Mouse (Mus musculus) hindbrain, embryonic 11.5 days (tissue): ENCODE data around the gene Top3a. TPM values are rescaled to one million over a fixed set of nuclear protein-coding genes. Genes with fewer than 3 reads are reported as not detected.

Experiments used
- ATAC-seq: fragments of 200-750 bp; cut with Nextera tagmentation; 2 replicates; pipeline ENCODE4 v1.8.0; 2017; ENCODE audit warnings: mild to moderate bottlenecking, moderate TSS enrichment, moderate library complexity; ENCODE audit not compliant: low FRiP score
- DNase-seq: peaks from one replicate; pipeline ENCODE4 v3.0.0-alpha.2; 2015; ENCODE audit warnings: low spot score
- H3K27ac ChIP-seq: fragments of 300-500 bp; sonication (generic); 2 replicates; pipeline ENCODE4 v1.5.1; 2014; ENCODE audit warnings: mild to moderate bottlenecking, low read depth, low read length
- H3K27me3 ChIP-seq: fragments of 300-500 bp; sonication (generic); 2 replicates; pipeline ENCODE4 v1.6.1; 2014; ENCODE audit warnings: mild to moderate bottlenecking, low read length, moderate library complexity, mixed read lengths; ENCODE audit not compliant: control insufficient read depth, insufficient read depth
- H3K36me3 ChIP-seq: fragments of 300-500 bp; sonication (generic); 2 replicates; pipeline ENCODE4 v1.6.1; 2014; ENCODE audit warnings: mild to moderate bottlenecking, low read length, moderate library complexity, mixed read lengths; ENCODE audit not compliant: control insufficient read depth, insufficient read depth
- H3K4me1 ChIP-seq: fragments of 300-500 bp; sonication (generic); replicated peaks from 2 replicates; pipeline ENCODE4 v1.6.1; 2014; ENCODE audit warnings: low read length, mixed read lengths; ENCODE audit not compliant: control insufficient read depth, insufficient read depth
- H3K4me2 ChIP-seq: fragments of 300-500 bp; sonication (generic); replicated peaks from 2 replicates; pipeline ENCODE4 v1.6.1; 2014; ENCODE audit warnings: mild to moderate bottlenecking, low read depth, low read length
- H3K4me3 ChIP-seq: fragments of 300-500 bp; sonication (generic); 2 replicates; pipeline ENCODE4 v1.5.1; 2014; ENCODE audit warnings: low read depth, low read length
- H3K9ac ChIP-seq: fragments of 300-500 bp; sonication (generic); 2 replicates; pipeline ENCODE4 v1.6.1; 2014; ENCODE audit warnings: low read depth, low read length
- H3K9me3 ChIP-seq: fragments of 300-500 bp; sonication (generic); 2 replicates; pipeline ENCODE4 v1.6.1; 2016; ENCODE audit warnings: low read length; ENCODE audit not compliant: control insufficient read depth
- WGBS: fragments of 180-500 bp; shearing (Covaris S2); extraction: QIAGEN DNeasy Blood & Tissue Kit; methylation state at CpG from one replicate; pipeline ENCODE4 v1.1.7; 2014; 5-methylcytosine and 5-hydroxymethylcytosine counted together
- polyA plus RNA-seq: library from polyadenylated mRNA; unstranded; fragments of >200 nt; fragmentation: Nextera tagmentation; extraction: Ambion mirVana; gene quantifications from 2 replicates; pipeline ENCODE4 v1.2.1, GENCODE M21; 2014

The Top3a gene
- polyA plus RNA-seq, 1 experiment from 2014 or later, result 13.1 TPM

GRCm38 (mm10) chr11:60769322-60769721 lies 7.8 kb downstream of the Top3a start:
- H3K27me3 ChIP-seq, result no peaks in the 10 kb centered on the region
- no peak for ATAC-seq
- WGBS, result 88% methylated on average over 2 of the region's 2 CpGs

GRCm38 (mm10) chr11:60766969-60767368 lies 10.2 kb downstream of the Top3a start:
- no peaks in the 10 kb centered on the region for H3K36me3 ChIP-seq
- no peak overlapping the region for H3K4me3 ChIP-seq
- no peaks in the 10 kb centered on the region for H3K4me1 ChIP-seq
- H3K9me3 ChIP-seq, result no peaks in the 10 kb centered on the region
- WGBS, result 89% methylated on average over 4 of the region's 4 CpGs
- no peak overlapping the region for H3K27ac ChIP-seq
- H3K27me3 ChIP-seq, result no peaks in the 10 kb centered on the region
- ATAC-seq (no peak), DNase-seq (no peak)
- no peak overlapping the region for H3K4me2 ChIP-seq
- no peak overlapping the region for H3K9ac ChIP-seq

More at GRCm38 (mm10) chr11:60769322-60769721, 7.8 kb downstream of the Top3a start:
- Histone ChIP-seq H3K27ac (no peak overlapping the region), H3K36me3 (no peaks in the 10 kb centered on the region), H3K4me1 (no peaks in the 10 kb centered on the region), H3K9me3 (no peaks in the 10 kb centered on the region), H3K4me2 (no peak overlapping the region), H3K4me3 (no peak overlapping the region), H3K9ac (no peak overlapping the region)
- DNase-seq, result no peak

GRCm38 (mm10) chr11:60761681-60762080 lies 15.5 kb downstream of the Top3a start:
- 90% methylated on average over 3 of the region's 3 CpGs for WGBS
- H3K36me3 ChIP-seq, result no peaks in the 10 kb centered on the region
- H3K27ac ChIP-seq, result no peak overlapping the region
- H3K4me2 ChIP-seq, result no peak overlapping the region
- H3K9ac ChIP-seq, result no peak overlapping the region
- no peak overlapping the region for H3K4me3 ChIP-seq
- no peak for DNase-seq
- no peaks in the 10 kb centered on the region for H3K9me3 ChIP-seq
- no peaks in the 10 kb centered on the region for H3K4me1 ChIP-seq
- ATAC-seq, result no peak
- no peaks in the 10 kb centered on the region for H3K27me3 ChIP-seq

GRCm38 (mm10) chr11:60755570-60755969 lies 21.6 kb downstream of the Top3a start:
- ATAC-seq (no peak), DNase-seq (no peak)
- Histone ChIP-seq H3K27me3 (no peaks in the 10 kb centered on the region), H3K9ac (no peak overlapping the region), H3K4me1 (no peaks in the 10 kb centered on the region), H3K9me3 (no peaks in the 10 kb centered on the region), H3K36me3 (peaks cover 9% of the 10 kb centered on the region; the same call in 1 of the 2 replicates), H3K4me3 (no peak overlapping the region), H3K27ac (no peak overlapping the region), H3K4me2 (no peak overlapping the region)
- 96% methylated on average over 7 of the region's 7 CpGs for WGBS

GRCm38 (mm10) chr11:60740321-60740720 lies 36.8 kb downstream of the Top3a start:
- H3K36me3 ChIP-seq, result peaks cover 6% of the 10 kb centered on the region; the same call in 1 of the 2 replicates
- 87% methylated on average over 3 of the region's 3 CpGs for WGBS

GRCm38 (mm10) chr11:60737450-60737849 lies 39.7 kb downstream of the Top3a start:
- H3K4me2 ChIP-seq, result no peak overlapping the region
- no peak for DNase-seq
- no peak overlapping the region for H3K4me3 ChIP-seq
- no peak overlapping the region for H3K9ac ChIP-seq
- H3K36me3 ChIP-seq, result peaks cover 3% of the 10 kb centered on the region; the same call in 1 of the 2 replicates
- H3K9me3 ChIP-seq, result no peaks in the 10 kb centered on the region
- no peaks in the 10 kb centered on the region for H3K4me1 ChIP-seq
- no peak overlapping the region for H3K27ac ChIP-seq
- no peak for ATAC-seq
- no peaks in the 10 kb centered on the region for H3K27me3 ChIP-seq

More at GRCm38 (mm10) chr11:60740321-60740720, 36.8 kb downstream of the Top3a start:
- Histone ChIP-seq H3K4me2 (no peak overlapping the region), H3K4me3 (no peak overlapping the region), H3K4me1 (no peaks in the 10 kb centered on the region), H3K9ac (no peak overlapping the region), H3K27ac (no peak overlapping the region), H3K27me3 (no peaks in the 10 kb centered on the region), H3K9me3 (no peaks in the 10 kb centered on the region)
- no peak for DNase-seq
- no peak for ATAC-seq

- Histone ChIP-seq H3K4me1 (no peaks in the 10 kb centered on the region), H3K9me3 (no peaks in the 10 kb centered on the region), H3K4me2 (no peak overlapping the region), H3K27me3 (no peaks in the 10 kb centered on the region), H3K27ac (no peak overlapping the region), H3K36me3 (0 out of 2 replicates have a peak, but pooled peaks cover 2% of the 10 kb centered on the region), H3K9ac (no peak overlapping the region), H3K4me3 (no peak overlapping the region)
- DNase-seq (no peak), ATAC-seq (no peak)
- 90% methylated on average over 3 of the region's 3 CpGs for WGBS
These were observed 40.7 kb downstream of the Top3a start for GRCm38 (mm10) chr11:60736491-60736890.

- ATAC-seq (no peak), DNase-seq (no peak)
- Histone ChIP-seq H3K4me1 (no peaks in the 10 kb centered on the region), H3K4me2 (no peak overlapping the region), H3K27ac (no peak overlapping the region), H3K9me3 (no peaks in the 10 kb centered on the region), H3K9ac (no peak overlapping the region), H3K4me3 (no peak overlapping the region), H3K36me3 (0 out of 2 replicates have a peak, but pooled peaks cover 2% of the 10 kb centered on the region), H3K27me3 (no peaks in the 10 kb centered on the region)
- whole genome bisulfite sequencing, result 81% methylated on average over 5 of the region's 5 CpGs
These were observed 42.0 kb downstream of the Top3a start for GRCm38 (mm10) chr11:60735191-60735590.

GRCm38 (mm10) chr11:60734206-60734605 lies 43.0 kb downstream of the Top3a start:
- Histone ChIP-seq H3K4me2 (no peak overlapping the region), H3K9ac (no peak overlapping the region), H3K27me3 (no peaks in the 10 kb centered on the region), H3K36me3 (0 out of 2 replicates have a peak, but pooled peaks cover 2% of the 10 kb centered on the region), H3K4me1 (peaks cover under 1% of the 10 kb centered on the region; the same call in 1 of the 2 replicates), H3K4me3 (no peak overlapping the region), H3K9me3 (no peaks in the 10 kb centered on the region), H3K27ac (no peak overlapping the region)
- DNase-seq (no peak), ATAC-seq (no peak)
- 86% methylated on average over 2 of the region's 2 CpGs for WGBS
